10 mouse cellular contexts compared by ENCODE assay signal in the genomic region with DNA sequence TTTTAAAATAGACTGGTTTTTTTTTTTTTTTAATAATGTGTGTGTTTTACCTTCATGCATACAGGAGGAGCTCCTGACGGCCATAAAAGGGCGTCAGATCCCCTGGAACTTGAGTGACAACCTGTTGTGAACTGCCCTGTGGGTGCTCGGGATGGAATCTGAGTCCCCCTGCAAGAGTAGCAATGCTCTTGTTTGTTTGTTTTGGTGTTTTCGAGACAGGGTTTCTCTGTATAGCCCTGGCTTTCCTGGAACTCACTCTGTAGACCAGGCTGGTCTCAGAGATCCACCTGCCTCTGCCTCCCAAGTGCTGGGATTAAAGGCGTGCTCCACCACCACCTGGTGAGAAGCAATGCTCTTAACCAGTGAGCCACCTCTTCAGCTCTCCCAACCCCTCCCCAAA. TPM values are rescaled to one million over a fixed set of nuclear protein-coding genes. Genes with fewer than 3 reads are reported as not detected.
DNase-seq lines count a peak whose midpoint lies in the region; ATAC-seq and TF ChIP-seq lines count a peak whose summit lies in the region.
"Had no signal": no experiment of that assay in that cellular context is flagged by ENCODE, and none has a peak within 500 bp of the region (broad histone marks: within the 10 kb centered on the region; RNA-seq: fewer than 3 reads in every experiment).

No protein-coding gene starts in this region.

- no peaks in the 10 kb centered on the region for H3K27me3 ChIP-seq in megakaryocyte, embryonic 14.5 days (replicated peaks)
- 0 out of 2 replicates have a peak, but pooled peaks cover 3% of the 10 kb centered on the region for H3K27me3 ChIP-seq in liver, embryonic 11.5 days (replicated peaks; ENCODE audit: control insufficient read depth, insufficient read depth, low read length)
- no peaks in the 10 kb centered on the region for H3K27me3 ChIP-seq in stomach, postnatal 0 days (ENCODE audit: control insufficient read depth, insufficient read depth, low read length)

- H3K4me3 ChIP-seq in megakaryocyte, embryonic 14.5 days (replicated peaks): peak overlapping the region; percentile 92
- peak overlapping the region; percentile 46 for H3K4me3 ChIP-seq in liver, embryonic 11.5 days (ENCODE audit: low read depth, low read length)
- H3K4me3 ChIP-seq in stomach, postnatal 0 days (ENCODE audit: low read depth, low read length): peak overlapping the region; percentile 37

- ATAC-seq in megakaryocyte, adult 5-6 weeks (ENCODE audit: poor library complexity, severe bottlenecking): no peak
- ATAC-seq in liver, embryonic 11.5 days (replicated peaks; ENCODE audit: low FRiP score): no peak
- no peak for ATAC-seq in stomach, postnatal 0 days (ENCODE audit: low FRiP score, low TSS enrichment)

- WGBS in liver, embryonic 11.5 days: 61% methylated on average over 5 of the region's 5 CpGs
- WGBS in stomach, postnatal 0 days: 59% methylated on average over 5 of the region's 5 CpGs

- peak overlapping the region; percentile 62 for H3K9ac ChIP-seq in liver, embryonic 11.5 days (ENCODE audit: low read depth, low read length)
- H3K9ac ChIP-seq in stomach, postnatal 0 days (ENCODE audit: low read length): peak overlapping the region; percentile 43; the same call in 1 of the 2 replicates

- no peak for TF ChIP-seq CTCF in stomach, postnatal 0 days (IDR thresholded peaks at IDR 0.05; ENCODE audit: low read depth)

- DNase-seq in cerebellum, adult 11-12 months: peak; percentile 55
- DNase-seq in cerebellum, adult 18-20 months: no peak
- no peak for DNase-seq in liver, embryonic 11.5 days (ENCODE audit: low spot score)
- DNase-seq in stomach, postnatal 0 days (ENCODE audit: low spot score): no peak
- DNase-seq in spleen, postnatal 4 days (ENCODE audit: low spot score in 2 of 2): no peak
- no peak for DNase-seq in cerebellum, postnatal 25 days

- H3K4me2 ChIP-seq in liver, embryonic 11.5 days: peak overlapping the region; percentile 70
- H3K4me2 ChIP-seq in stomach, postnatal 0 days (replicated peaks; ENCODE audit: low read depth): peak overlapping the region; percentile 50

- peaks cover 37% of the 10 kb centered on the region for H3K4me1 ChIP-seq in megakaryocyte, embryonic 14.5 days
- peaks cover 10% of the 10 kb centered on the region for H3K4me1 ChIP-seq in liver, embryonic 11.5 days (replicated peaks; ENCODE audit: control insufficient read depth, insufficient read depth, low read length)
- H3K4me1 ChIP-seq in stomach, postnatal 0 days (replicated peaks; ENCODE audit: control insufficient read depth, insufficient read depth): no peaks in the 10 kb centered on the region

- no peak for TF ChIP-seq EP300 in stomach, postnatal 0 days (optimal IDR thresholded peaks at IDR 0.05)

- no peak overlapping the region for H3K27ac ChIP-seq in liver, embryonic 11.5 days (ENCODE audit: low read depth, low read length)
- peak overlapping the region; percentile 59; the same call in 1 of the 2 replicates for H3K27ac ChIP-seq in stomach, postnatal 0 days (replicated peaks)

- H3K36me3 ChIP-seq in megakaryocyte, embryonic 14.5 days (replicated peaks; ENCODE audit: low read length): peaks cover 27% of the 10 kb centered on the region
- no peaks in the 10 kb centered on the region for H3K36me3 ChIP-seq in liver, embryonic 11.5 days (ENCODE audit: control insufficient read depth, insufficient read depth, low read length)
- H3K36me3 ChIP-seq in stomach, postnatal 0 days (ENCODE audit: control insufficient read depth, insufficient read depth, low read length): peaks cover 2% of the 10 kb centered on the region; the same call in 1 of the 2 replicates

- no peaks in the 10 kb centered on the region for H3K9me3 ChIP-seq in megakaryocyte, embryonic 14.5 days
- no peaks in the 10 kb centered on the region for H3K9me3 ChIP-seq in liver, embryonic 11.5 days (ENCODE audit: control insufficient read depth, low read length)
- no peaks in the 10 kb centered on the region for H3K9me3 ChIP-seq in stomach, postnatal 0 days (ENCODE audit: control insufficient read depth, low read length)

RNA-seq across cellular contexts. Expression of gene Sirt4, which starts 0.5 kb away (rescaled TPM):
- polyA plus RNA-seq in megakaryocyte, embryonic 14.5 days (2012; ENCODE audit: insufficient read depth, low replicate concordance): 3.1 TPM in 1 of 2 replicates, not detected in the other
- total RNA-seq in megakaryocyte, adult 5-6 weeks (2015): 3.6 and 5.4 TPM in 2 replicates
- total RNA-seq in megakaryocyte, adult 5-6 weeks (2017): 2.0 and 3.3 TPM in 2 replicates
- 14.8 and 15.2 TPM in 2 replicates for polyA plus RNA-seq in liver, embryonic 11.5 days (2014; fragmentation: Nextera tagmentation; extraction: Ambion mirVana)
- 10.1 and 11.5 TPM in 2 replicates for polyA plus RNA-seq in stomach, postnatal 0 days (2015; fragmentation: Nextera tagmentation; extraction: Ambion mirVana)

RNA-seq across cellular contexts. Expression of gene Pla2g1b, which starts 18.9 kb away (rescaled TPM):
- not detected in 2 replicates for polyA plus RNA-seq in megakaryocyte, embryonic 14.5 days (2012; ENCODE audit: insufficient read depth, low replicate concordance)
- not detected in 2 replicates for total RNA-seq in megakaryocyte, adult 5-6 weeks (2015)
- total RNA-seq in megakaryocyte, adult 5-6 weeks (2017): not detected in 2 replicates
- 0.89 and 1.2 TPM in 2 replicates for polyA plus RNA-seq in liver, embryonic 11.5 days (2014; fragmentation: Nextera tagmentation; extraction: Ambion mirVana)
- 464 and 489 TPM in 2 replicates for polyA plus RNA-seq in stomach, postnatal 0 days (2015; fragmentation: Nextera tagmentation; extraction: Ambion mirVana)
- total RNA-seq: adrenal gland, postnatal 36 days; hematopoietic stem cell, adult 5-6 weeks had no signal

RNA-seq across cellular contexts. Expression of gene Pxn, which starts 21.5 kb away (rescaled TPM):
- polyA plus RNA-seq in megakaryocyte, embryonic 14.5 days (2012; ENCODE audit: insufficient read depth, low replicate concordance): 63.1 and 67.7 TPM in 2 replicates
- total RNA-seq in megakaryocyte, adult 5-6 weeks (2015): 81.3 and 93.8 TPM in 2 replicates
- total RNA-seq in megakaryocyte, adult 5-6 weeks (2017): 151 and 199 TPM in 2 replicates
- polyA plus RNA-seq in liver, embryonic 11.5 days (2014; fragmentation: Nextera tagmentation; extraction: Ambion mirVana): 12.4 and 14.0 TPM in 2 replicates
- polyA plus RNA-seq in stomach, postnatal 0 days (2015; fragmentation: Nextera tagmentation; extraction: Ambion mirVana): 21.1 and 25.8 TPM in 2 replicates

RNA-seq across cellular contexts. Expression of gene Msi1, which starts 55.6 kb away (rescaled TPM):
- polyA plus RNA-seq in megakaryocyte, embryonic 14.5 days (2012; ENCODE audit: insufficient read depth, low replicate concordance): 0.02 and 2.2 TPM in 2 replicates
- not detected in 2 replicates for total RNA-seq in megakaryocyte, adult 5-6 weeks (2015)
- not detected in 2 replicates for total RNA-seq in megakaryocyte, adult 5-6 weeks (2017)
- 7.5 and 9.7 TPM in 2 replicates for polyA plus RNA-seq in liver, embryonic 11.5 days (2014; fragmentation: Nextera tagmentation; extraction: Ambion mirVana)
- 3.2 and 3.6 TPM in 2 replicates for polyA plus RNA-seq in stomach, postnatal 0 days (2015; fragmentation: Nextera tagmentation; extraction: Ambion mirVana)
- total RNA-seq: hematopoietic stem cell, adult 5-6 weeks had no signal

Comparison
In these comparisons a context has a peak if more than half of its experiments do, and no peak if none do; other contexts are left out.
1. H3K4me3 ChIP-seq: peak in every context shown above with its lines; median percentile 92 in megakaryocyte, embryonic 14.5 days; 46 in liver, embryonic 11.5 days; 37 in stomach, postnatal 0 days.
2. RNA of gene Pla2g1b, which starts 18.9 kb away (polyA plus RNA-seq): 464 to 489 TPM in stomach, postnatal 0 days; 0.89 to 1.2 TPM in liver, embryonic 11.5 days and not detected in megakaryocyte, embryonic 14.5 days; every median in the first group is over 100 times any median in the second.